Mouse (Mus musculus): ENCODE measurements at regions not wholly inside any gene's neighbourhood (a gene's known extent, or its start where the extent isn't known, plus 50 kb on each side); places are given as distances from the start of the nearest gene placed in this dataset.
A peak's percentile ranks its signal among the peaks of the same experiment; 100 is the strongest.

- peak; percentile 6 for DNase-seq
Measured at GRCm38 (mm10) chr9:11729732-11730131, 825.2 kb upstream of the Cntn5 start.

GRCm38 (mm10) chr9:11721811-11722210, 817.2 kb upstream of the Cntn5 start:
- no peak for DNase-seq

DNA sequence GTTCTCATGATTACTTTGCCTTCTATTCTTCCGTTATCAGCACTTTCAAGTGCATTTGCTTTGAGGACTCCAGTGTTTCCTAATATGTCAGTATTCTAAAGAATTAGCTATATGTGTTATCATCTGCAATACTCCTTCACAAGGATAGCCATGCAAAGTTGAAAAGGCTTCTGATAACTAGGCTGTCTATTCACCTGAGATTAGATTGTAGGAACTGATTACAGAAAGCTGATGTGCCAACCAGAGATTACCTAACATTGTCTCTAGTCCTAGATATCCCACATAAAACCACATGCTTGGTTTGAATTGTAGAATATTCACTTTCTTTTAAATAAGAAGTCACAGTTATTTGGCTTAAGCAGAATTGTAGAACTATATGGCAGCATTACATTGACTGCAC, 800.1 kb upstream of the Cntn5 start:
- no peak for DNase-seq

- DNase-seq = no peak
Measured at GRCm38 (mm10) chr9:11703150-11703549, 798.6 kb upstream of the Cntn5 start.

GRCm38 (mm10) chr9:11693505-11693904, 788.9 kb upstream of the Cntn5 start:
- no peak for DNase-seq

- DNase-seq = no peak
Measured at GRCm38 (mm10) chr9:11687101-11687500, 782.5 kb upstream of the Cntn5 start.

DNA sequence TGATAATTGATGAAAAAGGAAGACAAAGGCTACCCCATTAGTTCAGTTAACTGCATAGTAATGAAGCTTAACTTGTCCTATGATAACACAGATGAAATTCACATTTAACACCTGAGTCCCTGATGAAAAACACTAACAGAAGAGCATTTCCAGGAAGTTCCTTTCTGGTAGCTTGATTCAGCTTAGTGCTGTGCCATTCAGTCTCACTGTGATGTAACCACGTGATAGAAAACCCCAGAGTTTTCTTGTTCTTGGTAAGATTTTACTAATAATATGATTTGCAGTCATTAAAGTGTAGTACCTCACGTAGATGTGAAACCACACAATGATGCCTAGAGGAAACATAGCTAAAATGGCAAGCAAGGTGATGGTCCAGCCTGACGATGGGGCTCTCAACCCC, 767.4 kb upstream of the Cntn5 start:
- DNase-seq = no peak

DNA sequence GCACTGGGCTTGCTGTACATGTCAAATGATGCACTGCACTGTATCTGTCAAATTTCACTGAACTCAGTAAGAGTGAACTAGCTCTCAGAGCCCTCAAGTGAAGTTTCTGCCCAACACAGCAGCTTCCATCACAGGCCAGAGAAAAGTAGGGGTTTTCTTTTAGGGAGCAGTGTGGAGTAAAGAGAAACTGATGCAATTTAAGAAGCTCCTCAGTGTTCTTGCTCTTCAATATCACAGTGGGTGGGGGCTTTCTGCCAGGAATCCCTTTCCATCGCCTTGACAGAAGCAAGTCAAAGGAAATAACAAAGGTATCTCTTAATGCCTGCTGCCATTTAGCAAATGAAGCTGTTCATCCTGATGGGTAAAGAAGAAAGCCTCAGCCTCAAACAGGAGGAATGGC, 766.7 kb upstream of the Cntn5 start:
- DNase-seq = no peak

DNA sequence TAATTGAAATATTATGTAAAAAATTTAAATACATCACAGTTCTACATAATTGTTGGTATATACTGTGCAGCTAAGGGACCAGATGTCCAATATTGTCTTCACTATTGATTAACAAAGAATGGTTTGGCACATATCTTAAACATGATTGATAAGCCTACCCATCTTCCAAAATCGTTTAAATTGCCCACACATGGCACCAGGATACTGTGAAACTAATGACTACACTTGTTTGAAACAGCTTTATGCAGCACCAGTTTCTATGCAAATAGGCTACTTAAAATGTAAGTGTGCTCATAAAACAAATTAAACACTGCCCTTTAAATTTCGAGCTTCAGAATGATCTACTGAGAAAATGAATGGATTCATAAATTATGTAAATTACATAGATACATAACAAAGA, 724.9 kb upstream of the Cntn5 start:
- DNase-seq = no peak

- no peak for DNase-seq
Measured at GRCm38 (mm10) chr9:11604381-11604780, 699.8 kb upstream of the Cntn5 start.

- no peak for DNase-seq
Measured at GRCm38 (mm10) chr9:11603884-11604283, 699.3 kb upstream of the Cntn5 start.

GRCm38 (mm10) chr9:11602857-11603256, 698.3 kb upstream of the Cntn5 start:
- DNase-seq = no peak

DNA sequence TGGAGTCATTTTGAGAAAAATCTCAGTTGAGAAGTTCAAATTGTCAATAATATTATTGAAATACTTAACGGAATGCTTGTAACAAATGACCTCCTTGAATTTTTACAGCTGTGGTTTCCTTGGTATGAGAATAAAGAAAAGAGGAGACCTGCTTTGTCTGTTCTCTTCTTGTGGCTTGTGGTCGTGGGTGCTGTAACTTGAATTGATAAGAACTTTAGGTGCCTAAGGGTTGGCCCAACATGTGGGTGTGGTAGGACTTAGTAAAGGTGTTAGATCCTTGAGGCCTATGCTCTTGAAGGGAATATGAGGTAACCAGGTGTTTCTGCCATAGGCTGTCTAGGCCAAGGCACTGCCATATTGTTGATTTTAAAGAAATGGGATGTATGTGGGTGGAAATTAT, 674.4 kb upstream of the Cntn5 start:
- DNase-seq = no peak

- DNase-seq = no peak
Measured at GRCm38 (mm10) chr9:11562885-11563284, 658.3 kb upstream of the Cntn5 start.

DNA sequence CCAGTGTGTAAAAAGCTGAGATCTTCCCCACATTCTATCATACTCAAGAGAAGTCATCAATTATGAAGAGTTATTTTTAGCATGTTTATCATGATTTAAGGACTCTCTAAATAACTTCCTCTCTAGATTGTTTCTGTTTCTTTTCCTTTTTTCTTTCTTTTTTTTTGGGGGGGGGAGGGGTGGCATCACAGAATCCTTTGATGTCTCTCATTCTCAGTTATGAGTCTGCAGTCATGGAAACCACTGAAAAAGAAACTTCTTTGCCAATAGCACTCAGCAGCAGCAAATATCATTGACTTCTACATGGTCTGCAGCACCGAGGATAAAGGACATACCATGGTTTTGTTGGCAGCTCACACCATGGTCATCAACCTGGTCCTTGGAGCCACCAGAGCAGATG, 654.8 kb upstream of the Cntn5 start:
- no peak for DNase-seq

- no peak for DNase-seq
Measured at GRCm38 (mm10) chr9:11513806-11514496, 609.4 kb upstream of the Cntn5 start.
